Mouse (Mus musculus) liver, adult 2 months (tissue): ENCODE results near the gene Mfsd5. TPM values are rescaled to one million over a fixed set of nuclear protein-coding genes. Genes with fewer than 3 reads are reported as not detected.

Experiments used
- DNase-seq: peaks from one replicate; pipeline ENCODE4 v3.0.0-alpha.2; 2011; ENCODE audit warnings: low read depth, low spot score; ENCODE audit errors: extremely low read depth
- H3K27ac ChIP-seq: fragments of 200-500 bp; replicated peaks from 2 replicates; pipeline ENCODE4 v1.5.1; 2012; ENCODE audit warnings: low read depth, mild to moderate bottlenecking, control low read depth, inconsistent platforms, low read length; ENCODE audit not compliant: insufficient read depth
- H3K27me3 ChIP-seq: fragments of 200-500 bp; 2 replicates; pipeline ENCODE4 v1.6.1; 2012; ENCODE audit warnings: mild to moderate bottlenecking, moderate library complexity, low read length, inconsistent platforms; ENCODE audit not compliant: control insufficient read depth, insufficient read depth
- H3K36me3 ChIP-seq: fragments of 200-500 bp; 2 replicates; pipeline ENCODE4 v1.6.1; 2012; ENCODE audit warnings: low read length, inconsistent platforms; ENCODE audit not compliant: control insufficient read depth, insufficient read depth
- H3K4me1 ChIP-seq: fragments of 200-500 bp; 2 replicates; pipeline ENCODE4 v1.6.1; 2011; ENCODE audit warnings: low read length; ENCODE audit not compliant: control insufficient read depth, insufficient read depth
- H3K4me3 ChIP-seq: fragments of 200-500 bp; 2 replicates; pipeline ENCODE4 v1.5.1; 2011; ENCODE audit warnings: low read depth, mild to moderate bottlenecking, control low read depth, low read length, moderate library complexity; ENCODE audit not compliant: insufficient read depth
- H3K79me2 ChIP-seq: fragments of 200-500 bp; 2 replicates; pipeline ENCODE4 v1.6.1; 2012; ENCODE audit warnings: inconsistent platforms, mild to moderate bottlenecking, low read length, moderate library complexity; ENCODE audit not compliant: control insufficient read depth, insufficient read depth
- H3K9ac ChIP-seq: fragments of 200-500 bp; 2 replicates; pipeline ENCODE4 v1.6.1; 2012; ENCODE audit warnings: low read depth, mild to moderate bottlenecking, control low read depth, inconsistent platforms, low read length
- CTCF ChIP-seq: fragments of 200-500 bp; IDR thresholded peaks from 2 replicates; pipeline ENCODE4 v1.5.1; 2011; ENCODE audit warnings: low read depth, low read length, control low read depth
- POLR2A ChIP-seq: fragments of 200-500 bp; IDR thresholded peaks from 2 replicates; pipeline ENCODE4 v1.6.1; 2011; ENCODE audit warnings: low read length, control low read depth; ENCODE audit not compliant: insufficient read depth; ENCODE audit errors: extremely low read depth
- WGBS: fragments of 180-500 bp; shearing (Covaris S2); methylation state at CpG from one replicate; pipeline ENCODE4 v1.1.7; 2018; 5-methylcytosine and 5-hydroxymethylcytosine counted together
- polyA plus RNA-seq: library from polyadenylated mRNA; depleted of rRNA; stranded (reverse); fragments of >200 nt; gene quantifications from 2 replicates; pipeline ENCODE4 v1.2.3, GENCODE M21; 2012; rRNA removed
- total RNA-seq: library from RNA; depleted of rRNA; stranded (reverse); fragments of >200 nt; gene quantifications from 2 replicates; pipeline ENCODE4 v1.2.3, GENCODE M21; 2014; rRNA removed

Gene Mfsd5
- total RNA-seq (8.5 and 10.1 TPM in 2 replicates), polyA plus RNA-seq (44.3 and 51.4 TPM in 2 replicates)

- WGBS, result under 1% methylated on average over 65 of the region's 65 CpGs
- Histone ChIP-seq H3K79me2 (peaks cover 10% of the 10 kb centered on the region; the same call in 1 of the 2 replicates), H3K4me3 (peak within 1 kb of the TSS; percentile 98), H3K9ac (peak within 1 kb of the TSS; percentile 99), H3K27me3 (no peaks in the 10 kb centered on the region), H3K27ac (peak within 1 kb of the TSS; percentile 92), H3K4me1 (peaks cover 4% of the 10 kb centered on the region), H3K36me3 (peaks cover 4% of the 10 kb centered on the region; the same call in 1 of the 2 replicates)
- peak; percentile 76 for DNase-seq
- peak; percentile 70 for TF ChIP-seq CTCF
- peak; percentile 53 for TF ChIP-seq POLR2A
Observed at GRCm38 (mm10) chr15:102279092-102279782, at the start of gene Mfsd5. Mfsd5 (plus strand) TSS chr15:102279454.

- Histone ChIP-seq H3K27ac (no peak overlapping the region), H3K4me3 (no peak overlapping the region), H3K4me1 (no peaks in the 10 kb centered on the region)
Observed at GRCm38 (mm10) chr15:102230408-102231321, 48.6 kb upstream of the Mfsd5 start.

DNA sequence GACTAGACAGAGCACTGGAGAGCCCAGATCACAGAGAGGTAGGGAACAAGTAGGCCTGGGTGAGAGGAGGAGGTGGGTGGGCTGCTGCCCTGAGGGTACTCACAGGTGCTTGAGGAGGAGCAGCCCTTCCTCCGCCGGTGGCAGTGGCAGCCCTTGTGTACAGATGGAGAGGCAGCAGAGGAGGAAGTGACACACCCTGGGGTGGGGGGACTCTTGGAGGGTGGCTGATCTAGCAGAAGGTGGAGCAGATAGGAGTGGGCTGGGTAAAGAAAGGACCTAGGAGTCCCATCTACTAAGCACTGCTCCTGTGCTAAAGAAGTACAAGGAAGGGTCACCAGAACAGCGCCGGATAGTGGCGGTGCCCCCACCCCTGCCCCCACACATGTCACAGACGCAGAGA lies 47.5 kb upstream of the Mfsd5 start, which contains the start of gene Itgb7:
Gene Itgb7, minus strand, starts transcription at position 197 of the 400 bp plus-strand sequence.
- H3K79me2 ChIP-seq, result no peaks in the 10 kb centered on the region
- 67% methylated on average over 6 of the region's 6 CpGs for WGBS
- TF ChIP-seq POLR2A (no peak), CTCF (no peak)
- H3K4me3 ChIP-seq, result no peak within 1 kb of the TSS
- DNase-seq, result no peak
- H3K9ac ChIP-seq, result no peak within 1 kb of the TSS
- H3K27me3 ChIP-seq, result no peaks in the 10 kb centered on the region
- no peaks in the 10 kb centered on the region for H3K4me1 ChIP-seq
- no peaks in the 10 kb centered on the region for H3K36me3 ChIP-seq
- H3K27ac ChIP-seq, result no peak within 1 kb of the TSS

More at GRCm38 (mm10) chr15:102230408-102231321, 48.6 kb upstream of the Mfsd5 start:
- no peak overlapping the region for H3K9ac ChIP-seq
- TF ChIP-seq POLR2A, result no peak
- WGBS, result 84% methylated on average over 17 of the region's 17 CpGs
- no peaks in the 10 kb centered on the region for H3K36me3 ChIP-seq
- DNase-seq, result no peak
- no peaks in the 10 kb centered on the region for H3K79me2 ChIP-seq
- H3K27me3 ChIP-seq, result no peaks in the 10 kb centered on the region

DNA sequence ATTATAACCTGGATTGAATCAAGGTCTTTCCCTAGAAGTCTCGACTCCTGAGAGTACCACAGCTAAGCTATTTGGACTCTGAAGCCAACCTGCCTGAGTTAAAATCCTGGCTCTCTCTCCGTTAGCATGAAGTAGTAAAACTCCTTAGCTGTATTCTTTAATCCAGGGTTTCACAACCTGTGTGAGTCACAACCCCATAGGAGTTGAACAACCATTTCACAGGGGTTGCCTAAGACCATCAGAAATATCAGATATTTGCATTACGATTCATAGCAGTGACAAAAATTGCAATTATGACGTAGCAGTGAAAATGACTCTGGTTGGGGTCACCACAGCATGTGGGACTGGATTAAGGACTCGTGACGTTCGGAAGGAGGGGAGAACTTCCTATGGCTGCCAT lies 46.5 kb upstream of the Mfsd5 start:
- DNase-seq, result no peak
- 92% methylated on average over 7 of the region's 7 CpGs for WGBS
- Histone ChIP-seq H3K27ac (no peak overlapping the region), H3K4me1 (no peaks in the 10 kb centered on the region), H3K79me2 (no peaks in the 10 kb centered on the region), H3K36me3 (no peaks in the 10 kb centered on the region), H3K9ac (no peak overlapping the region), H3K27me3 (no peaks in the 10 kb centered on the region), H3K4me3 (no peak overlapping the region)
- TF ChIP-seq CTCF, result no peak
- no peak for TF ChIP-seq POLR2A

GRCm38 (mm10) chr15:102233896-102234295 lies 45.4 kb upstream of the Mfsd5 start:
- TF ChIP-seq CTCF (no peak), POLR2A (no peak)
- Histone ChIP-seq H3K4me3 (no peak overlapping the region), H3K4me1 (no peaks in the 10 kb centered on the region), H3K36me3 (no peaks in the 10 kb centered on the region; the same call in 1 of the 2 replicates), H3K27ac (peak overlapping the region; percentile 29), H3K27me3 (no peaks in the 10 kb centered on the region), H3K79me2 (no peaks in the 10 kb centered on the region), H3K9ac (no peak overlapping the region)
- DNase-seq, result no peak
- WGBS, result 46% methylated on average over 2 of the region's 2 CpGs
